Mouse (Mus musculus) erythroid progenitor cell, adult 5-6 weeks (primary cell): ENCODE measurements at regions not wholly inside any gene's neighbourhood (a gene's known extent, or its start where the extent isn't known, plus 50 kb on each side); places are given as distances from the start of the nearest gene placed in this dataset.

Experiments used
- ATAC-seq: replicated peaks from 2 replicates; pipeline ENCODE4 v1.8.0; 2016; ENCODE audit warnings: moderate number of reproducible peaks, mild to moderate bottlenecking, moderate TSS enrichment, inconsistent platforms; ENCODE audit not compliant: poor library complexity, low FRiP score, severe bottlenecking

- ATAC-seq: no peak
Measured at GRCm38 (mm10) chr4:105282681-105283462, 125.7 kb downstream of the Plpp3 start.

GRCm38 (mm10) chr4:105285431-105286013 is 128.4 kb downstream of the Plpp3 start:
- no peak for ATAC-seq

- ATAC-seq: no peak
Measured at GRCm38 (mm10) chr4:105286299-105286698, 129.2 kb downstream of the Plpp3 start.

GRCm38 (mm10) chr4:105286809-105287208 is 129.7 kb downstream of the Plpp3 start:
- no peak for ATAC-seq

- no peak for ATAC-seq
Measured at GRCm38 (mm10) chr4:105287419-105287818, 130.3 kb downstream of the Plpp3 start.

GRCm38 (mm10) chr4:105289635-105290034 is 132.5 kb downstream of the Plpp3 start:
- no peak for ATAC-seq

- ATAC-seq: no peak
Measured at GRCm38 (mm10) chr4:105290847-105291475, 133.8 kb downstream of the Plpp3 start.

GRCm38 (mm10) chr4:105291503-105291902 is 134.4 kb downstream of the Plpp3 start:
- no peak for ATAC-seq

GRCm38 (mm10) chr4:105299358-105299757 is 142.2 kb downstream of the Plpp3 start:
- ATAC-seq: no peak

GRCm38 (mm10) chr4:105301547-105301946 is 144.4 kb downstream of the Plpp3 start:
- no peak for ATAC-seq

- ATAC-seq: no peak
Measured at GRCm38 (mm10) chr4:105304166-105304565, 147.0 kb downstream of the Plpp3 start.

- ATAC-seq: no peak
Measured at GRCm38 (mm10) chr4:105305931-105306330, 148.8 kb downstream of the Plpp3 start.

GRCm38 (mm10) chr4:105307356-105307755 is 150.2 kb downstream of the Plpp3 start:
- no peak for ATAC-seq

GRCm38 (mm10) chr4:105307905-105308304 is 150.8 kb downstream of the Plpp3 start:
- ATAC-seq: no peak

GRCm38 (mm10) chr4:105308971-105309488 is 151.9 kb downstream of the Plpp3 start:
- no peak for ATAC-seq

GRCm38 (mm10) chr4:105312643-105313042 is 155.5 kb downstream of the Plpp3 start:
- no peak for ATAC-seq

- ATAC-seq: no peak
Measured at GRCm38 (mm10) chr4:105313151-105313818, 156.1 kb downstream of the Plpp3 start.

- no peak for ATAC-seq
Measured at GRCm38 (mm10) chr4:105315095-105315494, 157.9 kb downstream of the Plpp3 start.

GRCm38 (mm10) chr4:105316478-105317206 is 159.5 kb downstream of the Plpp3 start:
- ATAC-seq: no peak

GRCm38 (mm10) chr4:105318421-105318820 is 161.3 kb downstream of the Plpp3 start:
- no peak for ATAC-seq
